Comparison of ENCODE assay signal across 23 mouse cellular contexts in the genomic region with DNA sequence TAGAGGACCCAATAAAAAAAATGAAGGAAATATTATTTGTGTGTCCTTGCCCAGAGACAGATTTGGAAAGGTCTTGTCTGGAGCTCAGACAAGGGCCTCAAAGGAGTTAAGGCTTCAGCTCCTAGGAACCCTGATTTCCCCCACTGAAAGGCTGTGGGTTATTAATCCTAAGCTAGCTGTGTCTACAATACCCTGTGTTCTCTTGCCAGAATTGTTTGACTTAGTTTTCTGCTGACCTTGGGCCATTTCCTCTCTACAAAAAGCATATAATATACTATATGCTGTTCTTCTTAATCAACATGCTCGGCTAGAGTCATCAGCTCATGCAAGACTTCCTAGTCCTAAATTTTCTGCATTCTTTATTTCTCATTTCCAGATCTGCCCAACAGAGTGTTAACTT.
DNase-seq lines count a peak whose midpoint lies in the region; ATAC-seq and TF ChIP-seq lines count a peak whose summit lies in the region.
"Had no signal": no experiment of that assay in that cellular context is flagged by ENCODE, and none has a peak within 500 bp of the region (broad histone marks: within the 10 kb centered on the region; RNA-seq: fewer than 3 reads in every experiment).

No protein-coding gene starts in this region.

- no peak overlapping the region for H3K4me3 ChIP-seq in kidney, postnatal 0 days (replicated peaks; ENCODE audit: low read depth, low read length)
- H3K4me3 ChIP-seq in lung, embryonic 16.5 days (ENCODE audit: low read length): no peak overlapping the region
- H3K4me3 ChIP-seq: embryonic facial prominence, embryonic 13.5 days; forebrain, embryonic 13.5 days; forebrain, embryonic 15.5 days had no signal

- no peak overlapping the region for H3K9ac ChIP-seq in kidney, postnatal 0 days (ENCODE audit: low read depth, low read length)
- H3K9ac ChIP-seq in lung, embryonic 16.5 days (ENCODE audit: low read length): no peak overlapping the region
- H3K9ac ChIP-seq: embryonic facial prominence, embryonic 13.5 days; forebrain, embryonic 13.5 days; forebrain, embryonic 15.5 days; forebrain, postnatal 0 days had no signal

- WGBS in kidney, postnatal 0 days: 50% methylated on average over 1 of the region's 1 CpGs
- 39% methylated on average over 1 of the region's 1 CpGs for WGBS in lung, embryonic 16.5 days

- H3K36me3 ChIP-seq in kidney, postnatal 0 days (ENCODE audit: insufficient read depth, low read length): no peaks in the 10 kb centered on the region
- H3K36me3 ChIP-seq in lung, embryonic 16.5 days (ENCODE audit: control insufficient read depth, insufficient read depth, low read length): no peaks in the 10 kb centered on the region
- H3K36me3 ChIP-seq: embryonic facial prominence, embryonic 13.5 days; forebrain, embryonic 15.5 days; G1E had no signal

- H3K4me1 ChIP-seq in kidney, postnatal 0 days (replicated peaks; ENCODE audit: insufficient read depth, low read length): no peaks in the 10 kb centered on the region
- H3K4me1 ChIP-seq in lung, embryonic 16.5 days (replicated peaks; ENCODE audit: control insufficient read depth, insufficient read depth, low read length): no peaks in the 10 kb centered on the region
- H3K4me1 ChIP-seq: embryonic facial prominence, embryonic 13.5 days; forebrain, embryonic 13.5 days; forebrain, embryonic 15.5 days had no signal

- ATAC-seq in kidney, postnatal 0 days (replicated peaks; ENCODE audit: low FRiP score, low read depth): no peak
- ATAC-seq in lung, embryonic 16.5 days (ENCODE audit: low read depth): peak; percentile 68; the same call in 1 of the 2 replicates
- ATAC-seq: activated CD4-positive, CD25-positive, alpha-beta regulatory T cell, adult 4 months; CD4-positive, CD25-positive, alpha-beta regulatory T cell, adult 4 months; forebrain, embryonic 13.5 days; forebrain, embryonic 15.5 days; forebrain, postnatal 0 days; Patski had no signal

- H3K27me3 ChIP-seq in kidney, postnatal 0 days (ENCODE audit: insufficient read depth, low read length): no peaks in the 10 kb centered on the region
- no peaks in the 10 kb centered on the region for H3K27me3 ChIP-seq in lung, embryonic 16.5 days (ENCODE audit: control insufficient read depth, insufficient read depth, low read depth, low read length)
- H3K27me3 ChIP-seq: CH12.LX; embryonic facial prominence, embryonic 13.5 days; forebrain, embryonic 13.5 days; forebrain, embryonic 15.5 days; Patski had no signal

- peak; percentile 5 to 56 for DNase-seq in adrenal gland, adult (ENCODE audit: inconsistent age in 2 of 2, low spot score in 1 of 2)
- DNase-seq in adrenal gland, adult 8-10 months: no peak
- DNase-seq in adrenal gland, postnatal 10 days: peak; percentile 4
- DNase-seq in adrenal gland, adult 18-20 months (ENCODE audit: low spot score in 2 of 2): no peak
- DNase-seq in kidney, postnatal 0 days (ENCODE audit: low spot score): peak; percentile 60
- DNase-seq in kidney, postnatal 36 days: no peak
- no peak for DNase-seq in lung, postnatal 25 days (ENCODE audit: low spot score)
- DNase-seq: B cell, adult 2 months; cerebellum, adult 11-12 months; cerebellum, adult 2 months; cerebellum, adult 9-10 months; cerebellum, postnatal 10 days; cerebellum, postnatal 25 days; forebrain, postnatal 0 days had no signal

- TF ChIP-seq CTCF in kidney, postnatal 0 days (IDR thresholded peaks at IDR 0.05; ENCODE audit: low read depth): no peak

- no peak overlapping the region for H3K27ac ChIP-seq in kidney, postnatal 0 days
- no peak overlapping the region for H3K27ac ChIP-seq in lung, embryonic 16.5 days (ENCODE audit: low read length)
- H3K27ac ChIP-seq: embryonic facial prominence, embryonic 13.5 days; forebrain, embryonic 13.5 days; forebrain, embryonic 15.5 days had no signal

- H3K4me2 ChIP-seq in kidney, postnatal 0 days (ENCODE audit: low read length): no peak overlapping the region
- H3K4me2 ChIP-seq in lung, embryonic 16.5 days (ENCODE audit: low read depth, low read length): no peak overlapping the region
- H3K4me2 ChIP-seq: embryonic facial prominence, embryonic 13.5 days; forebrain, embryonic 13.5 days; forebrain, embryonic 15.5 days had no signal

- no peaks in the 10 kb centered on the region for H3K9me3 ChIP-seq in kidney, postnatal 0 days (replicated peaks; ENCODE audit: low read length)
- no peaks in the 10 kb centered on the region for H3K9me3 ChIP-seq in lung, embryonic 16.5 days (ENCODE audit: control insufficient read depth, low read length)
- H3K9me3 ChIP-seq: embryonic facial prominence, embryonic 13.5 days; forebrain, embryonic 13.5 days; forebrain, embryonic 15.5 days; G1E had no signal

Comparison
In these comparisons a context has a peak if more than half of its experiments do, and no peak if none do; other contexts are left out.
1. DNase-seq: peak in adrenal gland, adult (2 of 2), adrenal gland, postnatal 10 days (single experiment) and kidney, postnatal 0 days (single experiment); none in adrenal gland, adult 8-10 months (single experiment), adrenal gland, adult 18-20 months (0 of 2), kidney, postnatal 36 days (0 of 2) and lung, postnatal 25 days (single experiment).